Mouse (Mus musculus) small intestine, adult 2 months (tissue): Measurements from ENCODE around the gene Apobec3.
"Not testable (repeated sequence)": the region's sequence is repeated elsewhere in the genome, so short reads cannot be mapped to it uniquely, and the experiment has no call there.

ENCODE experiments used
- CTCF ChIP-seq: fragments of 200-500 bp; IDR thresholded peaks from 2 replicates; pipeline ENCODE4 v1.5.1; 2012; ENCODE audit warnings: low read depth, mild to moderate bottlenecking, control low read depth, inconsistent platforms, low read length, moderate library complexity, mixed read lengths; ENCODE audit not compliant: insufficient replicate concordance, insufficient read length; ENCODE audit errors: extremely low read depth
- POLR2A ChIP-seq: fragments of 200-500 bp; IDR thresholded peaks from 2 replicates; pipeline ENCODE4 v1.6.1; 2012; ENCODE audit warnings: low read depth, mild to moderate bottlenecking, control low read depth, inconsistent platforms, low read length, moderate library complexity

DNA sequence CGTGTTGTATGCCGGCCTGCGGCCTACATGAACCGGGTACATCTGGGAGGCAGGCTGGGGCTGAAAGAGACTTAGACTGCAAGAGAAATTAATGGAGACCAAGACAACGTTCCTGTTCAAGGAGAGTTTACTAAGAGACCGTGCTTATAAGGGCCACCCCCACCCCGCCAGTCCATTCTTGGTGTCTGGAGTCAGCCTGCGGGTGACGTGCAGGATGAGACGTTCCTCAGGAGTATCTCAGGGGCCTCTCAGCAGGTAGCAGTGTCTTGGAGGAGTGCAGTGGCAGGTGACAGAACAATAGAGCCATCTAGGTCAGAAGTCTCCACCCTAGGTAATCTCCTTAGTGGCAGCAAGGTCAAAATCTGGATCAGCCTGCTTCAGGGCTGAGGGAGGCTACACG is 13.2 kb downstream of the Apobec3 start:
- not testable (repeated sequence) for TF ChIP-seq CTCF, POLR2A
